Mouse (Mus musculus) CH12.LX (cell line): ENCODE measurements at regions not wholly inside any gene's neighbourhood (a gene's known extent, or its start where the extent isn't known, plus 50 kb on each side); places are given as distances from the start of the nearest gene placed in this dataset.

Experiments
- DNase-seq: peaks from one replicate; pipeline ENCODE4 v3.0.0-alpha.2; 2013; ENCODE audit errors: extremely low read depth
- H3K27ac ChIP-seq: 2 replicates; pipeline ENCODE4 v1.5.1; 2012; ENCODE audit warnings: low read depth, mild to moderate bottlenecking, control low read depth, moderate library complexity; ENCODE audit not compliant: insufficient read depth
- H3K27me3 ChIP-seq: replicated peaks from 2 replicates; pipeline ENCODE3; 2012; ENCODE audit warnings: inconsistent platforms
- H3K36me3 ChIP-seq, 2 experiments: replicated peaks in 1 of 2; 2 replicates each; pipeline versions ENCODE3 to v1.6.1; 2012; ENCODE audit warnings: inconsistent platforms in 1 of 2, low read length in 1 of 2, mild to moderate bottlenecking in 1 of 2, mixed read lengths in 1 of 2, moderate library complexity in 1 of 2; ENCODE audit not compliant: control insufficient read depth in 1 of 2, insufficient read depth in 1 of 2
- H3K4me1 ChIP-seq, 2 experiments: 2 replicates each; pipeline ENCODE4 v1.6.1; 2012; ENCODE audit warnings: inconsistent platforms in 1 of 2, moderate library complexity in 1 of 2; ENCODE audit not compliant: insufficient read depth in 2 of 2, control insufficient read depth in 1 of 2
- H3K4me2 ChIP-seq: 2 replicates; pipeline ENCODE4 v1.6.1; 2012; ENCODE audit warnings: low read depth, mild to moderate bottlenecking, control low read depth; ENCODE audit not compliant: poor library complexity, insufficient read depth, severe bottlenecking
- H3K4me3 ChIP-seq, 3 experiments: fragments of 150-350 bp in 1 of 3; sonication (generic) in 1 of 3; replicated peaks in 1 of 3; 2 replicates each; pipeline versions ENCODE3 to v1.5.1; 2011 to 2012; ENCODE audit warnings: low read depth in 2 of 3, low read length in 2 of 3, mild to moderate bottlenecking in 2 of 3, moderate library complexity in 2 of 3, control low read depth in 1 of 3, improper control_type of control experiment in 1 of 3, inconsistent platforms in 1 of 3, mixed read lengths in 1 of 3; ENCODE audit not compliant: poor library complexity in 1 of 3
- H3K79me2 ChIP-seq: replicated peaks from 2 replicates; pipeline ENCODE4 v1.6.1; 2012; ENCODE audit warnings: mild to moderate bottlenecking, moderate library complexity; ENCODE audit not compliant: control insufficient read depth, poor library complexity, insufficient read depth, severe bottlenecking; ENCODE audit errors: extremely low read depth
- H3K9ac ChIP-seq: 2 replicates; pipeline ENCODE4 v1.6.1; 2012; ENCODE audit warnings: low read depth, mild to moderate bottlenecking, control low read depth, moderate library complexity; ENCODE audit not compliant: insufficient read depth
- H3K9me3 ChIP-seq: replicated peaks from 2 replicates; pipeline ENCODE3; 2012; ENCODE audit warnings: low read length, inconsistent platforms, mixed read lengths
- CHD1 ChIP-seq: IDR thresholded peaks from 2 replicates; pipeline ENCODE4 v1.6.1; 2012; ENCODE audit warnings: low read depth, low read length, improper control_type of control experiment, inconsistent platforms
- CHD2 ChIP-seq: IDR thresholded peaks from 2 replicates; pipeline ENCODE4 v1.6.1; 2011; ENCODE audit warnings: low read length, improper control_type of control experiment
- E2F4 ChIP-seq: IDR thresholded peaks from 2 replicates; pipeline ENCODE4 v1.6.1; 2011; ENCODE audit warnings: low read depth, low read length, improper control_type of control experiment; ENCODE audit not compliant: insufficient replicate concordance
- ELF1 ChIP-seq: IDR thresholded peaks from 2 replicates; pipeline ENCODE4 v1.6.1; 2014; ENCODE audit warnings: low read depth, mild to moderate bottlenecking, inconsistent platforms, low read length, improper control_type of control experiment
- EP300 ChIP-seq: IDR thresholded peaks from 2 replicates; pipeline ENCODE4 v1.6.1; 2011; ENCODE audit warnings: low read length, improper control_type of control experiment
- IRF4 ChIP-seq: IDR thresholded peaks from 2 replicates; pipeline ENCODE4 v1.6.1; 2014; ENCODE audit warnings: low read depth, mild to moderate bottlenecking, inconsistent platforms, low read length, improper control_type of control experiment
- JUND ChIP-seq: conservative IDR thresholded peaks from 2 replicates; pipeline ENCODE4 v1.6.1; 2011; ENCODE audit warnings: low read depth, low read length, improper control_type of control experiment
- MAX ChIP-seq: IDR thresholded peaks from 2 replicates; pipeline ENCODE4 v1.6.1; 2011; ENCODE audit warnings: low read length, improper control_type of control experiment
- MXI1 ChIP-seq: IDR thresholded peaks from 2 replicates; pipeline ENCODE4 v1.6.1; 2011; ENCODE audit warnings: mild to moderate bottlenecking, low read depth, low read length, improper control_type of control experiment
- MYC ChIP-seq: IDR thresholded peaks from 2 replicates; pipeline ENCODE4 v1.6.1; 2011; ENCODE audit warnings: low read depth, mild to moderate bottlenecking, improper control_type of control experiment, low read length
- NELFE ChIP-seq: IDR thresholded peaks from 2 replicates; pipeline ENCODE4 v1.6.1; 2011; ENCODE audit warnings: low read depth, low read length, improper control_type of control experiment
- NRF1 ChIP-seq: IDR thresholded peaks from 2 replicates; pipeline ENCODE4 v1.6.1; 2014; ENCODE audit warnings: low read depth, mild to moderate bottlenecking, inconsistent platforms, low read length, improper control_type of control experiment, moderate library complexity
- POLR2A ChIP-seq: IDR thresholded peaks from 2 replicates; pipeline ENCODE4 v1.6.1; 2011; ENCODE audit warnings: low read depth, mild to moderate bottlenecking, improper control_type of control experiment, low read length
- RAD21 ChIP-seq: IDR thresholded peaks from 2 replicates; pipeline ENCODE4 v1.6.1; 2011; ENCODE audit warnings: low read depth, mild to moderate bottlenecking, low read length, improper control_type of control experiment, moderate library complexity
- SIN3A ChIP-seq: IDR thresholded peaks from 2 replicates; pipeline ENCODE4 v1.6.1; 2012; ENCODE audit warnings: low read length, improper control_type of control experiment, inconsistent platforms
- TBP ChIP-seq: conservative IDR thresholded peaks from 2 replicates; pipeline ENCODE4 v1.6.1; 2011; ENCODE audit warnings: low read depth, low read length, improper control_type of control experiment
- UBTF ChIP-seq: IDR thresholded peaks from 2 replicates; pipeline ENCODE4 v1.6.1; 2012; ENCODE audit warnings: low read depth, mild to moderate bottlenecking, inconsistent platforms, low read length, improper control_type of control experiment, moderate library complexity
- USF2 ChIP-seq: conservative IDR thresholded peaks from 2 replicates; pipeline ENCODE4 v1.6.1; 2011; ENCODE audit warnings: low read depth, low read length, improper control_type of control experiment
- ZKSCAN1 ChIP-seq: IDR thresholded peaks from 2 replicates; pipeline ENCODE4 v1.6.1; 2012; ENCODE audit warnings: low read depth, inconsistent platforms, low read length, improper control_type of control experiment, borderline replicate concordance
- ZMIZ1 ChIP-seq: IDR thresholded peaks from 2 replicates; pipeline ENCODE4 v1.6.1; 2012; ENCODE audit warnings: low read depth, mild to moderate bottlenecking, inconsistent platforms, low read length, improper control_type of control experiment
- dilution Hi-C: fragments of 300-500 bp; cut with MboI; formaldehyde crosslinking; loops from 2 replicates; pipeline ENCODE4 v1.14.3; 2020; ENCODE audit warnings: low sequenced_read_pairs; ENCODE audit not compliant: extremely low pct_unique_long_range_greater_than_20kb, extremely low pct_ligation_motif_present
- in situ Hi-C: fragments of 300-500 bp; cut with MboI; formaldehyde crosslinking; loops from 3 replicates; pipeline ENCODE4 v1.14.3; 2019; ENCODE audit warnings: low sequenced_read_pairs, low pct_ligation_motif_present, low pct_unique_long_range_greater_than_20kb, mixed read lengths

DNA sequence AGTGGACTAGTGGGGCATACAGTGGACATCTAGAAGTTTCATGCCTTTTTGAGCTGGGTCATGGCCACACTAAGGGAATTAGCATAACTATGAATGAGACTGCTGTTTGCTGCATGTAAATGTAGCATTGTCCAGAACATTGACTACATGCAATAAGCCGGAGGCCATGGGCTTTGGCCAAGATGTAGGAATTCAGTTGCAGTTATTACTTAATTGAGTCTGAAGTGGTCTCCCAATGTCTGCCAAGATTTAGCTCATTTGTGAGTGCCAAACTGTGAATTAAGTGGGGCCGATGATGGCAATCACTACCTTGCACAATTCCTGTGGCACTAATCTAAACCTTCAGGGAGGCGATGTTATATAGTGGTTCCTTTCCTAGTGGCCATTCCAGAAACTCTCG, 196.6 kb upstream of the Foxq1 start:
- H3K36me3 ChIP-seq: no peaks in the 10 kb centered on the region
- dilution Hi-C loops: no loop called here
- no peaks in the 10 kb centered on the region for H3K9me3 ChIP-seq
- H3K4me2 ChIP-seq: no peak overlapping the region
- H3K27ac ChIP-seq: no peak overlapping the region
- no peaks in the 10 kb centered on the region for H3K27me3 ChIP-seq
- TF ChIP-seq NELFE (no peak), MYC (no peak), UBTF (no peak), E2F4 (no peak), TBP (no peak), ELF1 (no peak), RAD21 (no peak), SIN3A (no peak), IRF4 (no peak), ZKSCAN1 (no peak), CHD2 (no peak), MAX (no peak), MXI1 (no peak), CHD1 (no peak), USF2 (no peak), NRF1 (no peak), JUND (no peak), EP300 (no peak), ZMIZ1 (no peak)
- no peak for DNase-seq
- H3K4me3 ChIP-seq: no peak overlapping the region
- no peak overlapping the region for H3K9ac ChIP-seq
- peaks cover 0 to 6% of the 10 kb centered on the region in 2 experiments; a peak in 2 of 4 replicates for H3K4me1 ChIP-seq
- in situ Hi-C loops: loop anchor here (25.0 kb wide), 1 partner anchor 797 kb away; no protein-coding TSS in a partner anchor
- no peaks in the 10 kb centered on the region for H3K79me2 ChIP-seq

DNA sequence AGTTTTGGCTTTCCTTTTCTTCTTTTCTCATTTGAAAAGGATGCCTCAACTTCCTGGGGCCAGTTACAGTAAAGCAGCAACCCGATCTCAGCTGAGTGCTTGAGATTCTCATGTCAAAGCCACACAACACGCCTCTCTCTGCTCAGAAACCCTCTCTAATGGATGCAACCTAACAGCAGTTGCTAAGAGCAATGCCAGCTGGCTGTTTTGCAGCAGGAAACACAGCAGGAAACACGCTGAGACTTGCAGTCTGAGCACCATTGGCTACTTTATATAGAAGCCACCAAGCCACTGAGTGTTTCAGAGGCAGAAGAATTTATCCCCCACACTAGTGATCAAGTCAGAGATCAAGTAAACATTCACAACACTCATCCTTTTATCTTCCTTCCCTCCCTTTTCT, 193.5 kb upstream of the Foxq1 start:
- no peak overlapping the region for H3K4me2 ChIP-seq
- H3K27me3 ChIP-seq: no peaks in the 10 kb centered on the region
- DNase-seq: no peak
- dilution Hi-C loops: no loop called here
- no peaks in the 10 kb centered on the region for H3K9me3 ChIP-seq
- H3K79me2 ChIP-seq: no peaks in the 10 kb centered on the region
- in situ Hi-C loops: loop anchor here (25.0 kb wide), 1 partner anchor 800 kb away; no protein-coding TSS in a partner anchor
- H3K27ac ChIP-seq: no peak overlapping the region
- TF ChIP-seq CHD2: no peak
- TF ChIP-seq MAX: no peak
- no peak for TF ChIP-seq POLR2A
- no peak for TF ChIP-seq MXI1
- no peak overlapping the region for H3K9ac ChIP-seq
- peaks cover 0 to 17% of the 10 kb centered on the region in 2 experiments; a peak in 3 of 4 replicates for H3K4me1 ChIP-seq
- H3K36me3 ChIP-seq: no peaks in the 10 kb centered on the region
- H3K4me3 ChIP-seq: no peak overlapping the region
